Mouse (Mus musculus): ENCODE data around the gene Slit3.

Slit3 gene

GRCm38 (mm10) chr11:35522802-35523452, 401.9 kb downstream of the Slit3 start:
- 69% methylated on average over 10 of the region's 10 CpGs for WGBS

- 59% methylated on average over 4 of the region's 4 CpGs for WGBS
These were observed 402.7 kb downstream of the Slit3 start for GRCm38 (mm10) chr11:35523773-35524172.

GRCm38 (mm10) chr11:35526219-35526762, 405.3 kb downstream of the Slit3 start:
- WGBS: 93% methylated on average over 9 of the region's 9 CpGs

- 41% methylated on average over 7 of the region's 7 CpGs for WGBS
These were observed 406.9 kb downstream of the Slit3 start for GRCm38 (mm10) chr11:35527816-35528462.

- 75% methylated on average over 6 of the region's 6 CpGs for WGBS
These were observed 414.0 kb downstream of the Slit3 start for GRCm38 (mm10) chr11:35535027-35535426.

GRCm38 (mm10) chr11:35537128-35538088, 416.4 kb downstream of the Slit3 start:
- WGBS: 37% methylated on average over 18 of the region's 18 CpGs

GRCm38 (mm10) chr11:35542731-35543130, 421.7 kb downstream of the Slit3 start:
- WGBS: 94% methylated on average over 10 of the region's 10 CpGs

GRCm38 (mm10) chr11:35544112-35545064, 423.4 kb downstream of the Slit3 start:
- WGBS: 49% methylated on average over 31 of the region's 31 CpGs

GRCm38 (mm10) chr11:35546081-35546822, 425.2 kb downstream of the Slit3 start:
- WGBS: 74% methylated on average over 7 of the region's 7 CpGs

GRCm38 (mm10) chr11:35550036-35550435, 429.0 kb downstream of the Slit3 start:
- 90% methylated on average over 9 of the region's 9 CpGs for WGBS

- WGBS: 60% methylated on average over 11 of the region's 11 CpGs
These were observed 435.2 kb downstream of the Slit3 start for GRCm38 (mm10) chr11:35556192-35556591.

- 80% methylated on average over 8 of the region's 8 CpGs for WGBS
These were observed 436.5 kb downstream of the Slit3 start for GRCm38 (mm10) chr11:35557476-35557875.

- WGBS: 89% methylated on average over 2 of the region's 2 CpGs
These were observed 437.3 kb downstream of the Slit3 start for GRCm38 (mm10) chr11:35558311-35558710.

GRCm38 (mm10) chr11:35559386-35559785, 438.4 kb downstream of the Slit3 start:
- WGBS: 83% methylated on average over 3 of the region's 3 CpGs

GRCm38 (mm10) chr11:35561760-35562159, 440.7 kb downstream of the Slit3 start:
- WGBS: 72% methylated on average over 9 of the region's 9 CpGs

GRCm38 (mm10) chr11:35565322-35565721, 444.3 kb downstream of the Slit3 start:
- 62% methylated on average over 6 of the region's 6 CpGs for WGBS

- 65% methylated on average over 3 of the region's 3 CpGs for WGBS
These were observed 445.7 kb downstream of the Slit3 start for GRCm38 (mm10) chr11:35566686-35567085.

GRCm38 (mm10) chr11:35569126-35569916, 448.3 kb downstream of the Slit3 start:
- WGBS: 52% methylated on average over 6 of the region's 6 CpGs

- WGBS: 74% methylated on average over 11 of the region's 11 CpGs
These were observed 448.9 kb downstream of the Slit3 start for GRCm38 (mm10) chr11:35569957-35570356.
